Mouse (Mus musculus) megakaryocyte, embryonic 14.5 days (primary cell): ENCODE results near the gene Fam210b.

ENCODE experiments used
- FLI1 ChIP-seq: IDR thresholded peaks from 2 replicates; pipeline ENCODE4 v1.6.1; 2012; ENCODE audit warnings: low read length, inconsistent platforms, mixed read lengths
- GATA1 ChIP-seq: IDR thresholded peaks from 3 replicates; pipeline ENCODE4 v1.6.1; 2012; ENCODE audit warnings: mixed read lengths, low read length, inconsistent platforms, borderline replicate concordance

DNA sequence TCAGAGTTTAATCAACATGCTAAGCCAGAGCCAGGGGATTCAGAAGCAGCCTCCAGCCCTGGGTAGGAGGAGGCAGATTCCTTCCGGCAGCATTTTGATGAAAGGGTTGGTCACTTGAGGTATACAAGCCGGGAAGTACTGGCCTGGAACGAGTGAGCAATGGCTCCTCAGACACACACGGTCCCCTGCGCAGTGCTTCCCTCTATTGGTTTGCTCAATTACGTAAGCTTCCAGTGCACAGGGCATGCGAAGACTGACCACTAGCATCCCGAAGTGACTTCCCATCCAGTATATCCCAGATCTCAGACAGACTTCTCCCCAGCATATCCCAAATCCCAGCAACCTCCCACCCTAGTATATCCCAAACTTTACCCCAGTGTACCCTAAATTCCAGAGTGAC is 17.1 kb upstream of the Fam210b start:
- TF ChIP-seq GATA1, result no peak
- no peak for TF ChIP-seq FLI1
